Mouse (Mus musculus) thymus, adult 2 months (tissue): ENCODE data around the gene Wdr95. TPM values are rescaled to one million over a fixed set of nuclear protein-coding genes. Genes with fewer than 3 reads are reported as not detected.

Experiments
- DNase-seq: peaks from one replicate; pipeline ENCODE4 v3.0.0; 2021
- H3K27ac ChIP-seq: fragments of 200-500 bp; 2 replicates; pipeline ENCODE4 v1.5.1; 2012; ENCODE audit warnings: low read length, control low read depth; ENCODE audit not compliant: control insufficient read depth, insufficient read depth
- H3K27me3 ChIP-seq: fragments of 200-500 bp; 2 replicates; pipeline ENCODE4 v1.6.1; 2012; ENCODE audit warnings: mild to moderate bottlenecking, low read length, moderate library complexity, mixed read lengths; ENCODE audit not compliant: control insufficient read depth, insufficient read depth
- H3K36me3 ChIP-seq: fragments of 200-500 bp; 2 replicates; pipeline ENCODE4 v1.6.1; 2012; ENCODE audit warnings: mild to moderate bottlenecking, low read length, moderate library complexity; ENCODE audit not compliant: control insufficient read depth, insufficient read depth
- H3K4me1 ChIP-seq: fragments of 200-500 bp; replicated peaks from 2 replicates; pipeline ENCODE4 v1.6.1; 2012; ENCODE audit warnings: low read length; ENCODE audit not compliant: control insufficient read depth, insufficient read depth
- H3K4me3 ChIP-seq: fragments of 200-500 bp; 2 replicates; pipeline ENCODE4 v1.5.1; 2012; ENCODE audit warnings: mild to moderate bottlenecking, low read length, control low read depth, moderate library complexity; ENCODE audit not compliant: control insufficient read depth, insufficient read depth
- CTCF ChIP-seq: fragments of 200-500 bp; IDR thresholded peaks from 2 replicates; pipeline ENCODE4 v1.5.1; 2012; ENCODE audit warnings: mild to moderate bottlenecking, control low read depth, low read length, moderate library complexity, borderline replicate concordance; ENCODE audit not compliant: control insufficient read depth, poor library complexity, insufficient read depth; ENCODE audit errors: extremely low read depth
- POLR2A ChIP-seq: fragments of 200-500 bp; IDR thresholded peaks from 2 replicates; pipeline ENCODE4 v1.6.1; 2012; ENCODE audit warnings: mild to moderate bottlenecking, low read length, control low read depth, moderate library complexity; ENCODE audit not compliant: control insufficient read depth, poor library complexity, insufficient read depth; ENCODE audit errors: extremely low read depth
- WGBS: fragments of 180-500 bp; shearing (Covaris S2); methylation state at CpG from one replicate; pipeline ENCODE4 v1.1.7; 2018; 5-methylcytosine and 5-hydroxymethylcytosine counted together
- polyA plus RNA-seq: library from polyadenylated mRNA; depleted of rRNA; stranded (reverse); fragments of >200 nt; gene quantifications from 2 replicates; pipeline ENCODE4 v1.2.3, GENCODE M21; 2012; rRNA removed

The Wdr95 gene
- 0.18 and 0.31 TPM in 2 replicates for polyA plus RNA-seq

- WGBS: 94% methylated on average over 29 of the region's 29 CpGs
- TF ChIP-seq CTCF (no peak), POLR2A (no peak)
- DNase-seq: no peak
- Histone ChIP-seq H3K27ac (no peak within 1 kb of the TSS), H3K36me3 (no peaks in the 10 kb centered on the region), H3K4me1 (peaks cover 16% of the 10 kb centered on the region), H3K4me3 (no peak within 1 kb of the TSS), H3K27me3 (no peaks in the 10 kb centered on the region)
Observed at GRCm38 (mm10) chr5:149527999-149528729, at the start of gene Wdr95. Wdr95 (plus strand) TSS chr5:149528679.

GRCm38 (mm10) chr5:149481920-149482319 is 46.6 kb upstream of the Wdr95 start:
- no peak overlapping the region for H3K4me3 ChIP-seq
- no peak for DNase-seq
- no peak for TF ChIP-seq CTCF
- TF ChIP-seq POLR2A: no peak

GRCm38 (mm10) chr5:149483321-149484052 is 45.0 kb upstream of the Wdr95 start:
- 71% methylated on average over 12 of the region's 12 CpGs for WGBS
- H3K27ac ChIP-seq: no peak overlapping the region

More at GRCm38 (mm10) chr5:149481920-149482319, 46.6 kb upstream of the Wdr95 start:
- Histone ChIP-seq H3K4me1 (no peaks in the 10 kb centered on the region), H3K27me3 (no peaks in the 10 kb centered on the region), H3K27ac (no peak overlapping the region), H3K36me3 (no peaks in the 10 kb centered on the region)
- 97% methylated on average over 7 of the region's 7 CpGs for WGBS

GRCm38 (mm10) chr5:149484270-149484669 is 44.2 kb upstream of the Wdr95 start:
- Histone ChIP-seq H3K36me3 (no peaks in the 10 kb centered on the region), H3K4me1 (no peaks in the 10 kb centered on the region), H3K27ac (no peak overlapping the region), H3K27me3 (no peaks in the 10 kb centered on the region), H3K4me3 (no peak overlapping the region)
- WGBS: 89% methylated on average over 12 of the region's 12 CpGs
- TF ChIP-seq CTCF: no peak
- no peak for TF ChIP-seq POLR2A
- no peak for DNase-seq

More at GRCm38 (mm10) chr5:149483321-149484052, 45.0 kb upstream of the Wdr95 start:
- peak; percentile 23 for DNase-seq
- Histone ChIP-seq H3K4me3 (no peak overlapping the region), H3K36me3 (no peaks in the 10 kb centered on the region), H3K27me3 (no peaks in the 10 kb centered on the region), H3K4me1 (no peaks in the 10 kb centered on the region)
- TF ChIP-seq CTCF (peak; percentile 33; the same call in 1 of the 2 replicates), POLR2A (no peak)

GRCm38 (mm10) chr5:149485447-149485846 is 43.0 kb upstream of the Wdr95 start:
- WGBS: 93% methylated on average over 6 of the region's 6 CpGs
- H3K36me3 ChIP-seq: no peaks in the 10 kb centered on the region
- H3K27me3 ChIP-seq: no peaks in the 10 kb centered on the region
- TF ChIP-seq CTCF: no peak
- TF ChIP-seq POLR2A: no peak
- H3K4me1 ChIP-seq: no peaks in the 10 kb centered on the region
- no peak overlapping the region for H3K27ac ChIP-seq
- H3K4me3 ChIP-seq: no peak overlapping the region
- DNase-seq: no peak

GRCm38 (mm10) chr5:149488360-149489021 is 40.0 kb upstream of the Wdr95 start:
- H3K27me3 ChIP-seq: no peaks in the 10 kb centered on the region
- peaks cover 6% of the 10 kb centered on the region for H3K4me1 ChIP-seq
- no peak for TF ChIP-seq CTCF
- no peak for TF ChIP-seq POLR2A
- 59% methylated on average over 11 of the region's 11 CpGs for WGBS
- no peak overlapping the region for H3K27ac ChIP-seq
- DNase-seq: no peak
- H3K4me3 ChIP-seq: no peak overlapping the region
- no peaks in the 10 kb centered on the region for H3K36me3 ChIP-seq
